Mouse (Mus musculus) adrenal gland, postnatal 25 days (tissue): Measurements from ENCODE around the gene B3gat3. TPM values are rescaled to one million over a fixed set of nuclear protein-coding genes. Genes with fewer than 3 reads are reported as not detected.
"Not testable (repeated sequence)": the region's sequence is repeated elsewhere in the genome, so short reads cannot be mapped to it uniquely, and the experiment has no call there.

Experiments used
- DNase-seq: peaks from one replicate; pipeline ENCODE4 v3.0.0; 2021; ENCODE audit warnings: mixed read lengths
- total RNA-seq: library from RNA; stranded (reverse); gene quantifications from 2 replicates; pipeline ENCODE4 v1.2.3, GENCODE M21; 2021

The B3gat3 gene
- total RNA-seq, 1 experiment from 2014 or later = 58.5 TPM

- peak; percentile 59 for DNase-seq
Observed at GRCm38 (mm10) chr19:8942276-8942964, 22.2 kb downstream of the B3gat3 start.

- DNase-seq = no peak
Observed at GRCm38 (mm10) chr19:8943047-8943446, 22.9 kb downstream of the B3gat3 start.

- no peak for DNase-seq
Observed at GRCm38 (mm10) chr19:8944062-8944461, 23.9 kb downstream of the B3gat3 start.

- DNase-seq = peak; percentile 76
Observed at GRCm38 (mm10) chr19:8944750-8945149, 24.6 kb downstream of the B3gat3 start.

- DNase-seq = no peak
Observed at GRCm38 (mm10) chr19:8945251-8945650, 25.1 kb downstream of the B3gat3 start.

- DNase-seq = no peak
Observed at GRCm38 (mm10) chr19:8946929-8947328, 26.8 kb downstream of the B3gat3 start.

- no peak for DNase-seq
Observed at GRCm38 (mm10) chr19:8950190-8950589, 30.0 kb downstream of the B3gat3 start.

GRCm38 (mm10) chr19:8952241-8952640 is 32.1 kb downstream of the B3gat3 start:
- no peak for DNase-seq

GRCm38 (mm10) chr19:8953135-8954039 is 33.2 kb downstream of the B3gat3 start, which contains the start of gene Tut1:
Gene Tut1, plus strand, starts transcription at chr19:8953847.
- peak; percentile 78 for DNase-seq

- DNase-seq = no peak
Observed at GRCm38 (mm10) chr19:8954171-8954570, 34.0 kb downstream of the B3gat3 start.

- DNase-seq = no peak
Observed at GRCm38 (mm10) chr19:8962256-8962655, 42.1 kb downstream of the B3gat3 start.

- DNase-seq = no peak
Observed at GRCm38 (mm10) chr19:8965075-8965474, 44.9 kb downstream of the B3gat3 start.

GRCm38 (mm10) chr19:8965771-8966170 is 45.6 kb downstream of the B3gat3 start:
- peak; percentile 22 for DNase-seq

GRCm38 (mm10) chr19:8966198-8966589 is 46.0 kb downstream of the B3gat3 start:
- DNase-seq = no peak

GRCm38 (mm10) chr19:8966590-8967372 is 46.6 kb downstream of the B3gat3 start, which contains the start of gene Eef1g:
Gene Eef1g, plus strand, starts transcription at chr19:8967041.
- peak; percentile 97 for DNase-seq

- no peak for DNase-seq
Observed at GRCm38 (mm10) chr19:8967373-8967743, 47.2 kb downstream of the B3gat3 start.

- DNase-seq = no peak
Observed at GRCm38 (mm10) chr19:8967893-8968292, 47.7 kb downstream of the B3gat3 start.

- not testable (repeated sequence) for DNase-seq
Observed at GRCm38 (mm10) chr19:8972491-8972890, 52.3 kb downstream of the B3gat3 start.

- DNase-seq = no peak
Observed at GRCm38 (mm10) chr19:8974638-8975037, 54.5 kb downstream of the B3gat3 start.

- no peak for DNase-seq
Observed at GRCm38 (mm10) chr19:8975491-8975890, 55.3 kb downstream of the B3gat3 start.

- peak; percentile 37 for DNase-seq
Observed at GRCm38 (mm10) chr19:8976535-8976934, 56.4 kb downstream of the B3gat3 start.
